9 mouse cellular contexts compared by ENCODE assay signal in genomic region chr15:86137638-86138037, GRCm38 (mm10). TPM values are rescaled to one million over a fixed set of nuclear protein-coding genes. Genes with fewer than 3 reads are reported as not detected.
DNase-seq lines count a peak whose midpoint lies in the region; ATAC-seq and TF ChIP-seq lines count a peak whose summit lies in the region.
"Had no signal": no experiment of that assay in that cellular context is flagged by ENCODE, and none has a peak within 500 bp of the region (broad histone marks: within the 10 kb centered on the region; RNA-seq: fewer than 3 reads in every experiment).

No protein-coding gene starts in this region.

- H3K4me3 ChIP-seq in kidney, embryonic 14.5 days (ENCODE audit: low read length), result no peak overlapping the region
- no peak overlapping the region for H3K4me3 ChIP-seq in CH12.LX (replicated peaks in 1 of 3; ENCODE audit: low read depth in 2 of 3, low read length in 2 of 3, poor library complexity in 1 of 3)
- no peak overlapping the region for H3K4me3 ChIP-seq in liver, embryonic 13.5 days (replicated peaks)
- no peak overlapping the region for H3K4me3 ChIP-seq in forebrain, embryonic 13.5 days
- H3K4me3 ChIP-seq in intestine, embryonic 16.5 days (ENCODE audit: low read length), result no peak overlapping the region
- H3K4me3 ChIP-seq: liver, embryonic 15.5 days had no signal

- dilution Hi-C loops in CH12.LX (cut with MboI; ENCODE audit: extremely low pct_ligation_motif_present, extremely low pct_unique_long_range_greater_than_20kb, low sequenced_read_pairs), result no loop called here

- H3K9ac ChIP-seq in kidney, embryonic 14.5 days (ENCODE audit: low read depth, low read length), result no peak overlapping the region
- H3K9ac ChIP-seq in CH12.LX (ENCODE audit: insufficient read depth, low read depth), result no peak overlapping the region
- no peak overlapping the region for H3K9ac ChIP-seq in liver, embryonic 13.5 days
- no peak overlapping the region for H3K9ac ChIP-seq in forebrain, embryonic 13.5 days
- H3K9ac ChIP-seq in intestine, embryonic 16.5 days (ENCODE audit: low read depth, low read length), result no peak overlapping the region
- H3K9ac ChIP-seq: liver, embryonic 15.5 days had no signal

- TF ChIP-seq POLR2A in CH12.LX (IDR thresholded peaks at IDR 0.05; ENCODE audit: low read depth, low read length), result no peak

- H3K4me2 ChIP-seq in kidney, embryonic 14.5 days (replicated peaks; ENCODE audit: low read depth, low read length), result no peak overlapping the region
- H3K4me2 ChIP-seq in CH12.LX (ENCODE audit: insufficient read depth, low read depth, poor library complexity, severe bottlenecking), result no peak overlapping the region
- H3K4me2 ChIP-seq in liver, embryonic 13.5 days, result no peak overlapping the region
- H3K4me2 ChIP-seq in forebrain, embryonic 13.5 days, result no peak overlapping the region
- H3K4me2 ChIP-seq in intestine, embryonic 16.5 days (ENCODE audit: low read depth, low read length), result no peak overlapping the region
- H3K4me2 ChIP-seq: liver, embryonic 15.5 days had no signal

- H3K27me3 ChIP-seq in kidney, embryonic 14.5 days (ENCODE audit: control insufficient read depth, insufficient read depth, low read length), result no peaks in the 10 kb centered on the region
- peaks cover 12% of the 10 kb centered on the region for H3K27me3 ChIP-seq in CH12.LX (replicated peaks)
- H3K27me3 ChIP-seq in liver, embryonic 13.5 days, result no peaks in the 10 kb centered on the region
- no peaks in the 10 kb centered on the region for H3K27me3 ChIP-seq in forebrain, embryonic 13.5 days
- H3K27me3 ChIP-seq in intestine, embryonic 16.5 days (replicated peaks; ENCODE audit: control insufficient read depth, insufficient read depth, low read length), result no peaks in the 10 kb centered on the region
- H3K27me3 ChIP-seq: liver, embryonic 15.5 days had no signal

- TF ChIP-seq RAD21 in CH12.LX (IDR thresholded peaks at IDR 0.05; ENCODE audit: low read depth, low read length), result peak; percentile 7

- DNase-seq in kidney, adult 18-20 months, result peak; percentile 60
- DNase-seq in CH12.LX (ENCODE audit: extremely low read depth), result peak; percentile 24
- peak; percentile 72 for DNase-seq in adrenal gland, postnatal 14 days
- peak; percentile 33 for DNase-seq in liver, embryonic 13.5 days
- peak; percentile 27 to 56 for DNase-seq in spleen, postnatal 14 days (ENCODE audit: low spot score in 2 of 2)

- WGBS in kidney, embryonic 14.5 days, result 62% methylated on average over 4 of the region's 4 CpGs
- 46% methylated on average over 4 of the region's 4 CpGs for WGBS in liver, embryonic 13.5 days (ENCODE audit: insufficient replicate concordance)
- WGBS in forebrain, embryonic 13.5 days, result 71% methylated on average over 4 of the region's 4 CpGs
- whole genome bisulfite sequencing in intestine, embryonic 16.5 days, result 62% methylated on average over 4 of the region's 4 CpGs

- H3K4me1 ChIP-seq in kidney, embryonic 14.5 days (ENCODE audit: control insufficient read depth, insufficient read depth, low read length), result no peaks in the 10 kb centered on the region
- peaks cover 0 to 11% of the 10 kb centered on the region in 2 experiments; a peak in 2 of 4 replicates for H3K4me1 ChIP-seq in CH12.LX (ENCODE audit: control insufficient read depth in 1 of 2, insufficient read depth in 2 of 2)
- H3K4me1 ChIP-seq in liver, embryonic 13.5 days (replicated peaks), result no peaks in the 10 kb centered on the region
- peaks cover 7% of the 10 kb centered on the region; the same call in 1 of the 2 replicates for H3K4me1 ChIP-seq in forebrain, embryonic 13.5 days
- no peaks in the 10 kb centered on the region for H3K4me1 ChIP-seq in intestine, embryonic 16.5 days (ENCODE audit: control insufficient read depth, insufficient read depth, low read length)

- H3K36me3 ChIP-seq in kidney, embryonic 14.5 days (ENCODE audit: control insufficient read depth, insufficient read depth, low read length), result peaks cover 27% of the 10 kb centered on the region
- peaks cover 10 to 12% of the 10 kb centered on the region in 2 experiments for H3K36me3 ChIP-seq in CH12.LX (replicated peaks in 1 of 2; ENCODE audit: control insufficient read depth in 1 of 2, insufficient read depth in 1 of 2, low read length in 1 of 2)
- peaks cover 39% of the 10 kb centered on the region for H3K36me3 ChIP-seq in liver, embryonic 13.5 days
- H3K36me3 ChIP-seq in forebrain, embryonic 13.5 days (ENCODE audit: poor library complexity, severe bottlenecking), result peaks cover 69% of the 10 kb centered on the region
- no peaks in the 10 kb centered on the region for H3K36me3 ChIP-seq in intestine, embryonic 16.5 days (ENCODE audit: control insufficient read depth, insufficient read depth, low read length)

- TF ChIP-seq CTCF in CH12.LX (conservative IDR thresholded peaks at IDR 0.05 in 1 of 2, IDR thresholded peaks at IDR 0.05 in 1 of 2; ENCODE audit: low read depth in 2 of 2, low read length in 2 of 2), result peak; percentile 39 to 64

- TF ChIP-seq EP300 in CH12.LX (IDR thresholded peaks at IDR 0.05; ENCODE audit: low read length), result no peak

- in situ Hi-C loops in CH12.LX (cut with MboI; ENCODE audit: low pct_ligation_motif_present, low pct_unique_long_range_greater_than_20kb, low sequenced_read_pairs), result no loop called here

- no peaks in the 10 kb centered on the region for H3K9me3 ChIP-seq in kidney, embryonic 14.5 days (ENCODE audit: control insufficient read depth, low read length)
- no peaks in the 10 kb centered on the region for H3K9me3 ChIP-seq in CH12.LX (replicated peaks; ENCODE audit: low read length)
- no peaks in the 10 kb centered on the region for H3K9me3 ChIP-seq in liver, embryonic 13.5 days (replicated peaks)
- H3K9me3 ChIP-seq in forebrain, embryonic 13.5 days (replicated peaks), result no peaks in the 10 kb centered on the region
- no peaks in the 10 kb centered on the region for H3K9me3 ChIP-seq in intestine, embryonic 16.5 days (ENCODE audit: control insufficient read depth, low read length)
- H3K9me3 ChIP-seq: liver, embryonic 15.5 days had no signal

- H3K79me2 ChIP-seq in CH12.LX (replicated peaks; ENCODE audit: control insufficient read depth, extremely low read depth, insufficient read depth, poor library complexity, severe bottlenecking), result no peaks in the 10 kb centered on the region

- H3K27ac ChIP-seq in kidney, embryonic 14.5 days (ENCODE audit: low read depth, low read length), result no peak overlapping the region
- H3K27ac ChIP-seq in CH12.LX (ENCODE audit: insufficient read depth, low read depth), result no peak overlapping the region
- no peak overlapping the region for H3K27ac ChIP-seq in liver, embryonic 13.5 days
- no peak overlapping the region for H3K27ac ChIP-seq in forebrain, embryonic 13.5 days
- H3K27ac ChIP-seq in intestine, embryonic 16.5 days (ENCODE audit: low read length), result no peak overlapping the region
- H3K27ac ChIP-seq: liver, embryonic 15.5 days had no signal

- no peak for ATAC-seq in kidney, embryonic 14.5 days (ENCODE audit: low FRiP score, low TSS enrichment)
- ATAC-seq in liver, embryonic 13.5 days (ENCODE audit: low read depth), result no peak
- no peak for ATAC-seq in forebrain, embryonic 13.5 days
- no peak for ATAC-seq in intestine, embryonic 16.5 days

TF ChIP-seq in CH12.LX, 34 proteins besides CTCF, POLR2A, EP300 and RAD21:
- TF ChIP-seq SMC3 (IDR thresholded peaks at IDR 0.05; ENCODE audit: low read depth, low read length) (peak; percentile 41), CHD1 (IDR thresholded peaks at IDR 0.05; ENCODE audit: low read depth, low read length) (no peak), TBP (conservative IDR thresholded peaks at IDR 0.05; ENCODE audit: low read depth, low read length) (no peak)

RNA-seq across cellular contexts. Expression of gene Cerk, which starts 48.3 kb away (rescaled TPM):
- polyA plus RNA-seq in kidney, embryonic 14.5 days (2014; fragmentation: Nextera tagmentation; extraction: Ambion mirVana), result 5.7 and 14.2 TPM in 2 replicates
- total RNA-seq in CH12.LX (2012; rRNA removed) (8.8 and 10.3 TPM in 2 replicates), CH12.LX (2014; rRNA removed) (3.7 and 4.4 TPM in 2 replicates)
- polyA plus RNA-seq in CH12.LX (2012; ENCODE audit: insufficient read length, low read depth), result 2.2 and 2.5 TPM in 2 replicates
- total RNA-seq in adrenal gland, postnatal 14 days (2021), result 31.5 and 33.0 TPM in 2 replicates
- 3.2 and 3.7 TPM in 2 replicates for polyA plus RNA-seq in liver, embryonic 13.5 days (2015; fragmentation: Nextera tagmentation; extraction: Ambion mirVana)
- polyA plus RNA-seq in forebrain, embryonic 13.5 days (2015; fragmentation: Nextera tagmentation; extraction: Ambion mirVana), result 19.0 and 20.0 TPM in 2 replicates
- polyA plus RNA-seq in intestine, embryonic 16.5 days (2015; fragmentation: Nextera tagmentation; extraction: Ambion mirVana), result 7.9 and 8.0 TPM in 2 replicates
